Mouse (Mus musculus): ENCODE data around the gene Gsk3b.

DNA sequence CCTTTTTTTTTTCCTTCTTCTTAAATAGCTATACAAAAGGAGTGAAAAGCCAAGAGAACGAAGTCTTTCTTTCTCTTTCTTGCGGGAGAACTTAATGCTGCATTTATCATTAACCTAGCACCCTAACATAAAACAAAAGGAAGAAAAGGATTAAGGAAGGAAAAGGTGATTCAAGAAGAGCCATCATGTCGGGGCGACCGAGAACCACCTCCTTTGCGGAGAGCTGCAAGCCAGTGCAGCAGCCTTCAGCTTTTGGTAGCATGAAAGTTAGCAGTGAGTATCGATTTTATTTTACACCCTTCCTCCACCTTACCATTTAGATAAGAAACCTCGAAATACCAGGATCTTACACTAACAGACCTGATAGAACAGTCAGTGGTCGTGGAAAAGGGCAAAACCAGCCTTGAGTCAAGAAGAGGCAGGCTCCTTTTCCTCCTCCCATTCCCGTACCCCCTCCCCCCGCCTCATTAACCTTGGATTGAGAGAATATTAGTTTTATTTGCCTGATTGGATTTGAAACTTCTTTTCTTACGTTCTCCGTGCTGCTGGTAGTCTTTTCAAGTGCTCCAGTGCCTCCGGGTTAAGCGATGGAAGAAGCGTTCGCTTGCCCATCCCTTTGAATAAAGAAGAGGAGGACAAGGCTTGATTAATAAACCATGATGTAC, 1.7 kb downstream of the Gsk3b start:
- TF ChIP-seq POLR2A (IDR thresholded peaks at IDR 0.05; ENCODE audit: low read depth, low read length) (no peak), CTCF (IDR thresholded peaks at IDR 0.05; ENCODE audit: extremely low read depth, insufficient read depth, insufficient read length, insufficient replicate concordance) (no peak)

Data from spleen, adult 2 months (tissue).